Mouse (Mus musculus) hindbrain, embryonic 14.5 days (tissue): ENCODE data around the gene Ncl. TPM values are rescaled to one million over a fixed set of nuclear protein-coding genes. Genes with fewer than 3 reads are reported as not detected.

Experiments used
- ATAC-seq: fragments of 200-750 bp; cut with Nextera tagmentation; 2 replicates; pipeline ENCODE4 v1.8.0; 2017; ENCODE audit warnings: moderate number of reproducible peaks, mild to moderate bottlenecking, moderate TSS enrichment, moderate library complexity; ENCODE audit not compliant: low FRiP score
- DNase-seq: peaks from one replicate; pipeline ENCODE4 v3.0.0-alpha.2; 2015; ENCODE audit warnings: low spot score
- H3K27ac ChIP-seq: fragments of 300-500 bp; sonication (generic); 2 replicates; pipeline ENCODE4 v1.5.1; 2014; ENCODE audit warnings: mild to moderate bottlenecking, moderate library complexity
- H3K27me3 ChIP-seq: fragments of 300-500 bp; sonication (generic); 2 replicates; pipeline ENCODE4 v1.6.1; 2014; ENCODE audit warnings: mild to moderate bottlenecking, low read length, mixed read lengths; ENCODE audit not compliant: control insufficient read depth, insufficient read depth
- H3K36me3 ChIP-seq: fragments of 300-500 bp; sonication (generic); replicated peaks from 2 replicates; pipeline ENCODE4 v1.6.1; 2014; ENCODE audit not compliant: control insufficient read depth, insufficient read depth
- H3K4me1 ChIP-seq: fragments of 300-500 bp; sonication (generic); replicated peaks from 2 replicates; pipeline ENCODE4 v1.6.1; 2014; ENCODE audit warnings: antibody characterized with exemption, low read length, mixed read lengths; ENCODE audit not compliant: control insufficient read depth, insufficient read depth
- H3K4me2 ChIP-seq: fragments of 300-500 bp; sonication (generic); replicated peaks from 2 replicates; pipeline ENCODE4 v1.6.1; 2014; ENCODE audit warnings: mild to moderate bottlenecking, moderate library complexity
- H3K4me3 ChIP-seq: fragments of 300-500 bp; sonication (generic); replicated peaks from 2 replicates; pipeline ENCODE4 v1.5.1; 2014; ENCODE audit warnings: mild to moderate bottlenecking, low read length
- H3K9ac ChIP-seq: fragments of 300-500 bp; sonication (generic); 2 replicates; pipeline ENCODE4 v1.6.1; 2014
- H3K9me3 ChIP-seq: fragments of 300-500 bp; sonication (generic); 2 replicates; pipeline ENCODE4 v1.6.1; 2016; ENCODE audit warnings: low read length; ENCODE audit not compliant: control insufficient read depth
- WGBS: fragments of 180-500 bp; shearing (Covaris S2); extraction: QIAGEN DNeasy Blood & Tissue Kit; methylation state at CpG from one replicate; pipeline ENCODE4 v1.1.7; 2014; 5-methylcytosine and 5-hydroxymethylcytosine counted together
- polyA plus RNA-seq: library from polyadenylated mRNA; unstranded; fragments of >200 nt; fragmentation: Nextera tagmentation; extraction: Ambion mirVana; gene quantifications from 2 replicates; pipeline ENCODE4 v1.2.1, GENCODE M21; 2014

The Ncl gene
- polyA plus RNA-seq, 1 experiment from 2014 or later, result 144 TPM

DNA sequence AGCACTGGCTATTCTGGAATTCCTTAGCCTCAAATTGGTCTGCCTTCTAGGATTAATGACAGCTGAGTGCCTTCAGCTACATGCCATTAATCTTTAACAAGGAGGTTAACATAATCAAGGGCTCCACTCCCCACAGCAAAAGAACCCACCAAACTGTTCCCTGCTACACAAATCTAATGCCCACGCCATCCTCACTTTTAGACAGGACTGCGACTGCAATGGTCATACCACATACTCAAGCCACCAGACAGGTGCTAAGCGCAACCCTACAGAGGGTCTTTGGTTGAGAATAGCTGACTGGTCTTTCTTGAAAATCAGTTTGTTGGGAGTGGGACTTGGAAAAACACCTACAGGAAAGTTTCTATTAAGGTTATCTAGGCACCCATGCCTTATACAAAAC is 10.0 kb downstream of the Ncl start:
- Histone ChIP-seq H3K9ac (no peak overlapping the region), H3K4me2 (no peak overlapping the region), H3K27me3 (no peaks in the 10 kb centered on the region), H3K4me3 (no peak overlapping the region), H3K4me1 (no peaks in the 10 kb centered on the region), H3K36me3 (peaks cover 81% of the 10 kb centered on the region), H3K9me3 (no peaks in the 10 kb centered on the region), H3K27ac (no peak overlapping the region)
- ATAC-seq, result no peak
- no peak for DNase-seq
- 94% methylated on average over 3 of the region's 3 CpGs for WGBS

GRCm38 (mm10) chr1:86348801-86349200 is 10.4 kb downstream of the Ncl start:
- H3K36me3 ChIP-seq, result peaks cover 77% of the 10 kb centered on the region
- H3K4me1 ChIP-seq, result no peaks in the 10 kb centered on the region
- no peak for ATAC-seq
- no peaks in the 10 kb centered on the region for H3K27me3 ChIP-seq
- no peaks in the 10 kb centered on the region for H3K9me3 ChIP-seq
- H3K4me2 ChIP-seq, result no peak overlapping the region
- H3K9ac ChIP-seq, result no peak overlapping the region
- 81% methylated on average over 4 of the region's 4 CpGs for WGBS
- no peak overlapping the region for H3K27ac ChIP-seq
- DNase-seq, result no peak
- H3K4me3 ChIP-seq, result no peak overlapping the region

GRCm38 (mm10) chr1:86348083-86348482 is 11.1 kb downstream of the Ncl start:
- WGBS, result 68% methylated on average over 1 of the region's 1 CpGs
- no peak for ATAC-seq
- Histone ChIP-seq H3K27ac (no peak overlapping the region), H3K4me2 (no peak overlapping the region), H3K4me3 (no peak overlapping the region), H3K27me3 (no peaks in the 10 kb centered on the region), H3K36me3 (peaks cover 70% of the 10 kb centered on the region), H3K9me3 (no peaks in the 10 kb centered on the region), H3K9ac (no peak overlapping the region), H3K4me1 (no peaks in the 10 kb centered on the region)
- DNase-seq, result no peak

DNA sequence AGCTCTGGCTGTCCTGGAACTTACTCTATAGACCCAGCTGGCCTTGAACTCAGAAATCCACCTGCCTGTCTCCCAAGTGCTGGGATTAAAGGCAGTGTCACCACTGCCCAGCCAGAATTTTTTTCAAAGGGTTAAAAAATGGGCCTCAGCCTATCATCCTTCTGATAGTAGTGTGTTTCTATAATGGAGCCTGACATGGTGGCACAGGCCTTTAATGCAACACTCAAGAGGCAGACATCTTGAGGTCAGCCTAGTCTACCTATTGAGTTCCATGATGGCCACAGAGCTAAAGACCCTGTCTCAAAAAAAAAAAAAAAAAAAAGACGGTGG is 11.5 kb downstream of the Ncl start:
- no peak overlapping the region for H3K9ac ChIP-seq
- H3K27ac ChIP-seq, result no peak overlapping the region
- ATAC-seq, result no peak
- no peak for DNase-seq
- no peaks in the 10 kb centered on the region for H3K4me1 ChIP-seq
- H3K4me2 ChIP-seq, result no peak overlapping the region
- H3K36me3 ChIP-seq, result peaks cover 67% of the 10 kb centered on the region
- H3K27me3 ChIP-seq, result no peaks in the 10 kb centered on the region
- 62% methylated on average over 1 of the region's 1 CpGs for WGBS
- no peaks in the 10 kb centered on the region for H3K9me3 ChIP-seq
- no peak overlapping the region for H3K4me3 ChIP-seq

- WGBS, result 88% methylated on average over 3 of the region's 3 CpGs
- no peaks in the 10 kb centered on the region for H3K4me1 ChIP-seq
- no peaks in the 10 kb centered on the region for H3K9me3 ChIP-seq
- no peak overlapping the region for H3K9ac ChIP-seq
- H3K36me3 ChIP-seq, result peaks cover 61% of the 10 kb centered on the region
- no peaks in the 10 kb centered on the region for H3K27me3 ChIP-seq
- H3K4me3 ChIP-seq, result no peak overlapping the region
- H3K4me2 ChIP-seq, result no peak overlapping the region
- H3K27ac ChIP-seq, result no peak overlapping the region
- no peak for ATAC-seq
- no peak for DNase-seq
These were observed 12.1 kb downstream of the Ncl start for GRCm38 (mm10) chr1:86346851-86347715.

GRCm38 (mm10) chr1:86345956-86346355 is 13.2 kb downstream of the Ncl start:
- no peaks in the 10 kb centered on the region for H3K9me3 ChIP-seq
- H3K36me3 ChIP-seq, result peaks cover 50% of the 10 kb centered on the region
- ATAC-seq (no peak), DNase-seq (no peak)
- no peaks in the 10 kb centered on the region for H3K4me1 ChIP-seq
- H3K4me3 ChIP-seq, result no peak overlapping the region
- H3K27ac ChIP-seq, result no peak overlapping the region
- no peak overlapping the region for H3K9ac ChIP-seq
- 94% methylated on average over 4 of the region's 4 CpGs for WGBS
- no peaks in the 10 kb centered on the region for H3K27me3 ChIP-seq
- no peak overlapping the region for H3K4me2 ChIP-seq

- no peak overlapping the region for H3K9ac ChIP-seq
- no peak overlapping the region for H3K4me3 ChIP-seq
- H3K9me3 ChIP-seq, result no peaks in the 10 kb centered on the region
- no peak for DNase-seq
- WGBS, result 91% methylated on average over 4 of the region's 4 CpGs
- H3K27me3 ChIP-seq, result no peaks in the 10 kb centered on the region
- H3K27ac ChIP-seq, result no peak overlapping the region
- no peak for ATAC-seq
- H3K36me3 ChIP-seq, result peaks cover 41% of the 10 kb centered on the region
- no peak overlapping the region for H3K4me2 ChIP-seq
- no peaks in the 10 kb centered on the region for H3K4me1 ChIP-seq
These were observed 14.1 kb downstream of the Ncl start for GRCm38 (mm10) chr1:86345069-86345468.

DNA sequence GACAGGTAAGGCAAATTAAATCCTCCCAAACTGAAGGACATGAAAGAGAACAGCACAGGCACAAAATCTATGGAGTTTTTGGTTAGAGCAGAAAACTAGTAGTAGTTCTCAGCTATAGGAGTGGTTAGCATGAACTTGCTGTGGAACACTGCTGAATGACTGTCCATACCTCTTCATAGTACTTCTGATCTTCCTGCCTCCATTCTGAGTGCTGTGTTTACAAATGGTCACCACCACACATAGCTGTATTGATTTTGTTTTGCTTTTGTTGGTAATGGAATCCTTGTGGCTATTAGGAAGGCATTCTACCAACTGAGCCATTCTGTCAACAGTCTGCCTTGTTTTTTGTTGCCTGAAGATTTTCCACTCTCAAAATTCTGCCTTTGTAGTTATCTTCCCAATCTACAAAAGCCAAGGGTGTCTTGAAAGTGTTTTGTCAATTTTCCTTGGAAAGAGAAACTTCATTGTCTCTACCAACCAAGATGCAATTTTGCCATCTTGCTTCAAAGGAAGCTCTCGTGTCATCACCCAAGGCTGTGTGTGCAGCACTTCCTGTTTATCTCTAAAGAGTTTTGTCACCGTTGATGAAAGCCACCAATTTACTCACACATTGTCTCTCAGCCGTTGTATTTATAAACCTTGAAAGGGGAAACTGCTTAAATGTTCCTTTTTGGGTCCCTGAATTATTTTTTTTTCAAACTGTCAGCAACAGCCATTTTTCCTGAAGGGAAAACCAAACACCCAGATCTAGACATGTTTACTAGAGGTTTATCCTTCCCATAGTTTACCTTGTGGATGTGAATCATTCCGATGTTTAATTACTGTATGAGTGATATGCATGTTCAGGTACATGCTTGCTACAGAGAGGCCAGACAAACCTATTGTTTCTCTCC is 15.0 kb downstream of the Ncl start:
- no peak overlapping the region for H3K9ac ChIP-seq
- no peak for ATAC-seq
- no peak overlapping the region for H3K4me2 ChIP-seq
- DNase-seq, result no peak
- 79% methylated on average over 4 of the region's 4 CpGs for WGBS
- H3K4me3 ChIP-seq, result no peak overlapping the region
- H3K9me3 ChIP-seq, result no peaks in the 10 kb centered on the region
- no peaks in the 10 kb centered on the region for H3K27me3 ChIP-seq
- no peaks in the 10 kb centered on the region for H3K4me1 ChIP-seq
- H3K27ac ChIP-seq, result no peak overlapping the region
- H3K36me3 ChIP-seq, result peaks cover 32% of the 10 kb centered on the region

DNA sequence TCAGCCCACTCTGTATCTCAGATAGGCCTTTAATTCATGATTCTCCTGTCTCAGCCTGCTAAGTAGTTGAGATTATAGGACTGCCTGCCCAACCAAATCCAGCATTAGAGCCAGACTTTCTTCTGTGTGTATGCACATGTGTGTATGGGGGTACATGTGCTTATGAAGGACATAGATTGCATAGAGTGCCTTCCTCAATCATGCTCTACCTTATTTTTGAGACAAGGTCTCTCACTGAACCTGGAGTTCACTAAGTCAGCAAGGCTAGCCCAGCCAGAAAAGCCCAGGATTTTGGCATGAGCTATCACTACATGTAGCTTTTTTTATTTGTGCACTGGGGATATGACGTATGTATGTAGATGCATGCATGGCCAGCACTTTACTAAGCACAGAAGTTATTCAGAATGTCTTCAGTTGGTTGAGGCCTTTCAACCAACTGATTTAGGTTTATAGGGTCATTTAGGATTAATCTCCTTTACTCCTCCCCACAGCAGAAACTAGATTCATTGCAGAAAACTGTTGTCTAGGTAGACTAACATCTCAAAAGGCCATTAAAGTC is 16.0 kb downstream of the Ncl start:
- no peak overlapping the region for H3K9ac ChIP-seq
- no peak overlapping the region for H3K4me2 ChIP-seq
- no peaks in the 10 kb centered on the region for H3K27me3 ChIP-seq
- H3K4me3 ChIP-seq, result no peak overlapping the region
- H3K36me3 ChIP-seq, result peaks cover 22% of the 10 kb centered on the region
- no peak overlapping the region for H3K27ac ChIP-seq
- H3K9me3 ChIP-seq, result no peaks in the 10 kb centered on the region
- no peaks in the 10 kb centered on the region for H3K4me1 ChIP-seq
- WGBS, result 85% methylated on average over 1 of the region's 1 CpGs
- no peak for ATAC-seq
- DNase-seq, result no peak
